Mouse (Mus musculus) left cerebral cortex, adult 2 months (tissue): Measurements from ENCODE around the gene Ceacam1. TPM values are rescaled to one million over a fixed set of nuclear protein-coding genes. Genes with fewer than 3 reads are reported as not detected.
"Not testable (repeated sequence)": the region's sequence is repeated elsewhere in the genome, so short reads cannot be mapped to it uniquely, and the experiment has no call there.

Experiments
- DNase-seq, 2 experiments: peaks; one replicate each; pipeline ENCODE4 v3.0.0; 2021 to 2022; ENCODE audit warnings: low spot score in 2 of 2, mixed read lengths in 1 of 2; ENCODE audit errors: extremely low spot score in 1 of 2
- H3K27ac ChIP-seq: fragments of 200-600 bp; 2 replicates; pipeline ENCODE4 v1.8.1; 2022
- H3K4me3 ChIP-seq: fragments of 200-600 bp; 2 replicates; pipeline ENCODE4 v1.8.1; 2022
- CTCF ChIP-seq: fragments of 200-600 bp; IDR thresholded peaks from 2 replicates; pipeline ENCODE4 v1.8.1; 2022; ENCODE audit warnings: antibody characterized with exemption, mild to moderate bottlenecking, moderate library complexity
- intact Hi-C: fragments of 180-260 bp; cut with DNase I; formaldehyde crosslinking; loops from one replicate; pipeline ENCODE4 v1.15.1; 2025
- total RNA-seq, 2 experiments: library from RNA; stranded (reverse); gene quantifications; 2 replicates each; pipeline ENCODE4 v1.2.3; 2021

Gene Ceacam1
- total RNA-seq, 2 experiments from 2014 or later, result 3.1 to 4.1 TPM

GRCm38 (mm10) chr7:25426380-25426779, 51.0 kb downstream of the Ceacam1 start:
- H3K4me3 ChIP-seq, H3K27ac ChIP-seq, intact Hi-C loops, DNase-seq: not testable (repeated sequence)
- peak; percentile 11 for TF ChIP-seq CTCF

- Histone ChIP-seq H3K4me3 (no peak overlapping the region), H3K27ac (no peak overlapping the region)
- peak; percentile 81 to 84 for DNase-seq
- intact Hi-C loops, result loop anchor here (1.0 to 2.0 kb wide), 3 partner anchors 55 to 176 kb away; no protein-coding TSS in a partner anchor
- TF ChIP-seq CTCF, result peak; percentile 80
These were observed 53.0 kb downstream of the Ceacam1 start for GRCm38 (mm10) chr7:25424429-25424828.

GRCm38 (mm10) chr7:25422286-25422841, 55.0 kb downstream of the Ceacam1 start:
- H3K27ac ChIP-seq, result no peak overlapping the region
- no peak for TF ChIP-seq CTCF
- DNase-seq, result no peak
- intact Hi-C loops, result no loop called here
- no peak overlapping the region for H3K4me3 ChIP-seq

GRCm38 (mm10) chr7:25419943-25420342, 57.5 kb downstream of the Ceacam1 start:
- no peak for DNase-seq
- H3K4me3 ChIP-seq, result no peak overlapping the region
- TF ChIP-seq CTCF, result no peak
- intact Hi-C loops, result no loop called here
- H3K27ac ChIP-seq, result no peak overlapping the region

- H3K4me3 ChIP-seq, result no peak overlapping the region
- no peak for TF ChIP-seq CTCF
- DNase-seq, result no peak
- intact Hi-C loops, result no loop called here
- no peak overlapping the region for H3K27ac ChIP-seq
These were observed 57.9 kb downstream of the Ceacam1 start for GRCm38 (mm10) chr7:25419536-25419935.

GRCm38 (mm10) chr7:25417597-25417996, 59.8 kb downstream of the Ceacam1 start:
- TF ChIP-seq CTCF, result peak; percentile 66
- Histone ChIP-seq H3K4me3 (no peak overlapping the region), H3K27ac (no peak overlapping the region)
- intact Hi-C loops, result no loop called here
- no peak for DNase-seq

- DNase-seq, result no peak
- H3K27ac ChIP-seq, result no peak within 1 kb of the TSS
- TF ChIP-seq CTCF, result no peak
- intact Hi-C loops, result no loop called here
- no peak within 1 kb of the TSS for H3K4me3 ChIP-seq
These were observed 64.5 kb downstream of the Ceacam1 start, which contains the start of gene Cxcl17 for GRCm38 (mm10) chr7:25412833-25413441. Cxcl17 (minus strand) TSS chr7:25412886.

- Histone ChIP-seq H3K4me3 (no peak overlapping the region), H3K27ac (no peak overlapping the region)
- DNase-seq, result no peak
- no peak for TF ChIP-seq CTCF
- intact Hi-C loops, result no loop called here
These were observed 65.5 kb downstream of the Ceacam1 start for GRCm38 (mm10) chr7:25411861-25412260.

Other genes with a start within 250 kb of the Ceacam1 start
- 100 to 1,000 TPM; 215 to 220 TPM for gene Gsk3a, start 239.8 kb downstream of the Ceacam1 start, total RNA-seq
- gene Erf, start 226.8 kb downstream of the Ceacam1 start, total RNA-seq, result 10 to 100 TPM; 61.5 to 68.2 TPM
- 100 to 1,000 TPM; 215 to 228 TPM for gene Cic, start 209.9 kb downstream of the Ceacam1 start, total RNA-seq
- gene Pafah1b3, start 179.6 kb downstream of the Ceacam1 start, total RNA-seq, result 10 to 100 TPM; 27.9 to 34.2 TPM
- under 1 TPM in 1 of 2 experiments, not detected in 1; 0.27 TPM for gene Prr19, start 176.2 kb downstream of the Ceacam1 start, total RNA-seq
- gene Tmem145, start 171.5 kb downstream of the Ceacam1 start, total RNA-seq, result 10 to 100 TPM; 51.8 to 59.3 TPM
- 100 to 1,000 TPM; 110 to 115 TPM for gene Megf8, start 160.4 kb downstream of the Ceacam1 start, total RNA-seq
- gene Cnfn, start 107.9 kb downstream of the Ceacam1 start, total RNA-seq, result not detected
- gene Lipe, start 78.9 kb downstream of the Ceacam1 start, total RNA-seq, result 1 to 10 TPM; 7.5 to 7.8 TPM
- not detected for gene Cxcl17, start 64.7 kb downstream of the Ceacam1 start, total RNA-seq
- gene Ceacam2, start 62.3 kb upstream of the Ceacam1 start, total RNA-seq, result under 1 TPM; 0.35 to 0.68 TPM
- not detected for gene Erich4, start 138.3 kb upstream of the Ceacam1 start, total RNA-seq
- gene Dmac2, start 141.8 kb upstream of the Ceacam1 start, total RNA-seq, result 10 to 100 TPM; 51.0 to 55.7 TPM
- under 1 TPM; 0.65 to 0.68 TPM for gene B3gnt8, start 149.1 kb upstream of the Ceacam1 start, total RNA-seq
- gene Bckdha, start 181.4 kb upstream of the Ceacam1 start, total RNA-seq, result 10 to 100 TPM; 32.9 to 33.9 TPM
- gene Exosc5, start 181.6 kb upstream of the Ceacam1 start, total RNA-seq, result 10 to 100 TPM; 23.3 to 24.0 TPM
- gene Tmem91, start 197.6 kb upstream of the Ceacam1 start, total RNA-seq, result 10 to 100 TPM; 20.7 to 29.4 TPM
- gene B9d2, start 203.2 kb upstream of the Ceacam1 start, total RNA-seq, result 10 to 100 TPM; 21.3 to 25.9 TPM
- 10 to 100 TPM in 1 of 2 experiments, 1 to 10 TPM in 1; 7.3 to 10.7 TPM for gene Tgfb1, start 209.4 kb upstream of the Ceacam1 start, total RNA-seq
- 10 to 100 TPM; 65.4 to 66.5 TPM for gene Ccdc97, start 241.5 kb upstream of the Ceacam1 start, total RNA-seq